10 mouse cellular contexts compared by ENCODE assay signal in genomic region chr6:97005038-97005437, GRCm38 (mm10). TPM values are rescaled to one million over a fixed set of nuclear protein-coding genes. Genes with fewer than 3 reads are reported as not detected.
A peak's percentile ranks its signal among the peaks of the same experiment; 100 is the strongest.
DNase-seq lines count a peak whose midpoint lies in the region; ATAC-seq and TF ChIP-seq lines count a peak whose summit lies in the region.
"Had no signal": no experiment of that assay in that cellular context is flagged by ENCODE, and none has a peak within 500 bp of the region (broad histone marks: within the 10 kb centered on the region; RNA-seq: fewer than 3 reads in every experiment).

No protein-coding gene starts in this region.

- in situ Hi-C loops in Patski (cut with MboI; ENCODE audit: low pct_unique_long_range_greater_than_20kb) = loop anchor here (25.0 kb wide), 1 partner anchor 1918 kb away; no protein-coding TSS in a partner anchor

- H3K4me1 ChIP-seq in heart, adult 2 months (ENCODE audit: control insufficient read depth, insufficient read depth, low read length) = no peaks in the 10 kb centered on the region
- no peaks in the 10 kb centered on the region for H3K4me1 ChIP-seq in heart, embryonic 12.5 days (replicated peaks)
- H3K4me1 ChIP-seq in neural tube, embryonic 15.5 days = peaks cover 3% of the 10 kb centered on the region
- H3K4me1 ChIP-seq: embryonic facial prominence, embryonic 13.5 days; liver, embryonic 13.5 days had no signal

- H3K27ac ChIP-seq in heart, adult 2 months = no peak overlapping the region
- H3K27ac ChIP-seq in heart, embryonic 12.5 days (ENCODE audit: poor library complexity, severe bottlenecking) = no peak overlapping the region
- H3K27ac ChIP-seq in neural tube, embryonic 15.5 days (replicated peaks) = no peak overlapping the region
- H3K27ac ChIP-seq: embryonic facial prominence, embryonic 13.5 days; liver, embryonic 13.5 days had no signal

- TF ChIP-seq CTCF in heart, adult 2 months (IDR thresholded peaks at IDR 0.05) = peak; percentile 86
- peak; percentile 89 for TF ChIP-seq CTCF in Patski (IDR thresholded peaks at IDR 0.05)

- POLR2A ChIA-PET in Patski (lab: Charles Lee) = no interaction called here

- no peak for TF ChIP-seq EP300 in heart, adult 2 months (IDR thresholded peaks at IDR 0.05; ENCODE audit: insufficient read depth, low read depth, low read length)

- H3K79me2 ChIP-seq in heart, adult 2 months (replicated peaks; ENCODE audit: control insufficient read depth, insufficient read depth, low read length) = no peaks in the 10 kb centered on the region

- CTCF ChIA-PET in Patski (lab: Charles Lee) = interaction anchor here (0.9 to 1.4 kb wide), 3 partner anchors 11 to 50 kb away, joined by 3 to 5 read pairs (median 4); no protein-coding TSS in a partner anchor

- ATAC-seq in heart, embryonic 12.5 days (ENCODE audit: insufficient number of reproducible peaks, low FRiP score) = no peak
- no peak for ATAC-seq in Patski
- ATAC-seq in neural tube, embryonic 15.5 days (ENCODE audit: low FRiP score) = no peak

- no peaks in the 10 kb centered on the region for H3K27me3 ChIP-seq in heart, adult 2 months (ENCODE audit: control insufficient read depth, insufficient read depth, low read length)
- H3K27me3 ChIP-seq in heart, embryonic 12.5 days (replicated peaks) = 0 out of 2 replicates have a peak, but pooled peaks cover 5% of the 10 kb centered on the region
- H3K27me3 ChIP-seq in Patski = peaks cover 13% of the 10 kb centered on the region
- no peaks in the 10 kb centered on the region for H3K27me3 ChIP-seq in splenic B cell, adult 2 months (ENCODE audit: control insufficient read depth, insufficient read depth, low read length, poor library complexity, severe bottlenecking)
- H3K27me3 ChIP-seq in neural tube, embryonic 15.5 days (replicated peaks) = 0 out of 2 replicates have a peak, but pooled peaks cover 3% of the 10 kb centered on the region
- H3K27me3 ChIP-seq: liver, embryonic 13.5 days had no signal

- intact Hi-C loops in heart, adult 2 months (cut with DNase I) = loop anchor here (2.0 to 10.0 kb wide), 4 partner anchors 1520 to 1948 kb away; no protein-coding TSS in a partner anchor
- intact Hi-C loops in left cerebral cortex, postnatal 4 days (cut with DNase I) = loop anchor here (5.0 kb wide), 3 partner anchors 102 to 1783 kb away; no protein-coding TSS in a partner anchor

- H3K4me3 ChIP-seq in heart, adult 2 months = no peak overlapping the region
- H3K4me3 ChIP-seq in heart, embryonic 12.5 days = no peak overlapping the region
- no peak overlapping the region for H3K4me3 ChIP-seq in neural tube, embryonic 15.5 days (replicated peaks)
- H3K4me3 ChIP-seq: embryonic facial prominence, embryonic 13.5 days; liver, embryonic 13.5 days had no signal

- no peak overlapping the region for H3K9ac ChIP-seq in heart, adult 2 months (ENCODE audit: low read depth, low read length)
- no peak overlapping the region for H3K9ac ChIP-seq in heart, embryonic 12.5 days
- H3K9ac ChIP-seq in neural tube, embryonic 15.5 days (replicated peaks) = no peak overlapping the region
- H3K9ac ChIP-seq: embryonic facial prominence, embryonic 13.5 days; liver, embryonic 13.5 days had no signal

- DNase-seq in heart, adult 2 months = peak in 1 of 2 experiments; percentile 23
- DNase-seq in B cell, adult 2 months = peak; percentile 20 to 36
- DNase-seq in Patski (ENCODE audit: low read depth, low spot score) = no peak
- DNase-seq in frontal cortex, postnatal 36 days (ENCODE audit: low spot score in 2 of 2) = peak; percentile 28 to 55
- peak; percentile 25 for DNase-seq in left cerebral cortex, postnatal 4 days
- DNase-seq in splenic B cell, adult 2 months (ENCODE audit: low read depth, low spot score) = peak; percentile 32
- DNase-seq: liver, embryonic 13.5 days had no signal

- TF ChIP-seq POLR2A in heart, adult 2 months (IDR thresholded peaks at IDR 0.05; ENCODE audit: insufficient read depth, low read depth, low read length) = no peak

- no peaks in the 10 kb centered on the region for H3K36me3 ChIP-seq in heart, adult 2 months (ENCODE audit: control insufficient read depth, insufficient read depth, low read length)
- H3K36me3 ChIP-seq in heart, embryonic 12.5 days = no peaks in the 10 kb centered on the region
- no peaks in the 10 kb centered on the region for H3K36me3 ChIP-seq in splenic B cell, adult 2 months (ENCODE audit: control insufficient read depth, insufficient read depth, low read length, poor library complexity, severe bottlenecking)
- H3K36me3 ChIP-seq in neural tube, embryonic 15.5 days = no peaks in the 10 kb centered on the region
- H3K36me3 ChIP-seq: embryonic facial prominence, embryonic 13.5 days; liver, embryonic 13.5 days had no signal

- WGBS in heart, adult 2 months = 13% methylated on average over 11 of the region's 11 CpGs
- 19% methylated on average over 11 of the region's 11 CpGs for WGBS in heart, embryonic 12.5 days
- 21% methylated on average over 11 of the region's 11 CpGs for WGBS in neural tube, embryonic 15.5 days

- no peak overlapping the region for H3K4me2 ChIP-seq in heart, embryonic 12.5 days
- no peak overlapping the region for H3K4me2 ChIP-seq in neural tube, embryonic 15.5 days
- H3K4me2 ChIP-seq: embryonic facial prominence, embryonic 13.5 days; liver, embryonic 13.5 days had no signal

- H3K9me3 ChIP-seq in heart, embryonic 12.5 days (replicated peaks) = no peaks in the 10 kb centered on the region
- H3K9me3 ChIP-seq in neural tube, embryonic 15.5 days (replicated peaks) = no peaks in the 10 kb centered on the region
- H3K9me3 ChIP-seq: embryonic facial prominence, embryonic 13.5 days; liver, embryonic 13.5 days had no signal

RNA-seq across cellular contexts. Expression of gene Fam19a4, which starts 55.2 kb away (rescaled TPM):
- not detected for total RNA-seq in heart, adult 2 months (2021)
- not detected in 2 replicates for polyA plus RNA-seq in heart, adult 2 months (2012; rRNA removed)
- 0.08 TPM in 1 of 2 replicates, not detected in the other for polyA plus RNA-seq in heart, embryonic 12.5 days (2016; fragmentation: Nextera tagmentation; extraction: Ambion mirVana)
- not detected for polyA plus RNA-seq in Patski (2021)
- under 1 TPM; 0.50 to 0.70 TPM for total RNA-seq in left cerebral cortex, postnatal 4 days (2021)
- polyA plus RNA-seq in neural tube, embryonic 15.5 days (2015; fragmentation: Nextera tagmentation; extraction: Ambion mirVana) = 3.2 and 4.0 TPM in 2 replicates
- polyA plus RNA-seq: liver, embryonic 13.5 days had no signal
